7 mouse cellular contexts compared by ENCODE assay signal in genomic region chr14:60378566-60379322, GRCm38 (mm10). TPM values are rescaled to one million over a fixed set of nuclear protein-coding genes. Genes with fewer than 3 reads are reported as not detected.
DNase-seq lines count a peak whose midpoint lies in the region; ATAC-seq lines count a peak whose summit lies in the region.

No protein-coding gene starts in this region.

- 0 out of 2 replicates have a peak, but pooled peaks cover 6% of the 10 kb centered on the region for H3K36me3 ChIP-seq in embryonic facial prominence, embryonic 10.5 days (replicated peaks)

- no peaks in the 10 kb centered on the region for H3K9me3 ChIP-seq in embryonic facial prominence, embryonic 10.5 days

- peaks cover 31% of the 10 kb centered on the region for H3K4me1 ChIP-seq in embryonic facial prominence, embryonic 10.5 days

- peak; percentile 22 to 41; a peak in 3 of 4 replicates for ATAC-seq in hematopoietic stem cell, adult 5-6 weeks (replicated peaks in 1 of 2; ENCODE audit: insufficient read depth in 1 of 2, low FRiP score in 2 of 2, low TSS enrichment in 1 of 2, low read depth in 1 of 2, poor library complexity in 2 of 2, severe bottlenecking in 2 of 2)

- WGBS in embryonic facial prominence, embryonic 10.5 days: under 1% methylated on average over 77 of the region's 77 CpGs

- peak; percentile 51 for DNase-seq in Muller cell, postnatal 12 days (ENCODE audit: inconsistent ontology term)
- DNase-seq in adrenal gland, adult 8-10 months: peak; percentile 30
- peak; percentile 73 for DNase-seq in embryonic facial prominence, embryonic 10.5 days (ENCODE audit: low spot score)
- peak; percentile 38 to 58 for DNase-seq in layer of hippocampus, postnatal 25 days (ENCODE audit: extremely low spot score in 1 of 2, low spot score in 1 of 2)
- peak; percentile 26 to 41 for DNase-seq in lung, postnatal 4 days
- peak; percentile 62 for DNase-seq in right cerebral cortex, postnatal 14 days

- H3K27ac ChIP-seq in embryonic facial prominence, embryonic 10.5 days (replicated peaks): peak overlapping the region; percentile 86

- H3K4me3 ChIP-seq in embryonic facial prominence, embryonic 10.5 days: peak overlapping the region; percentile 74

- H3K27me3 ChIP-seq in embryonic facial prominence, embryonic 10.5 days (replicated peaks; ENCODE audit: low read depth, poor library complexity, severe bottlenecking): peaks cover 64% of the 10 kb centered on the region

RNA-seq across cellular contexts. Expression of gene Amer2, which starts 5.7 kb away (rescaled TPM):
- total RNA-seq in adrenal gland, adult 8-10 months (2022): 1 to 10 TPM; 4.4 to 5.9 (median 4.6) TPM
- 4.5 and 4.9 TPM in 2 replicates for polyA plus RNA-seq in embryonic facial prominence, embryonic 10.5 days (2016; fragmentation: Nextera tagmentation; extraction: Ambion mirVana)
- 0.20 and 0.50 TPM in 2 replicates for total RNA-seq in hematopoietic stem cell, adult 5-6 weeks (2017)
- total RNA-seq in layer of hippocampus, postnatal 25 days (2021): 10 to 100 TPM; 42.9 to 49.0 TPM

Comparison
In these comparisons a context has a peak if more than half of its experiments do, and no peak if none do; other contexts are left out.
1. Peak in every context shown above with its lines: DNase-seq, ATAC-seq, H3K4me3 ChIP-seq and H3K27ac ChIP-seq.
2. RNA of gene Amer2, which starts 5.7 kb away (total RNA-seq): 42.9 to 49.0 TPM in layer of hippocampus, postnatal 25 days; 4.4 to 5.9 TPM in adrenal gland, adult 8-10 months and 0.20 to 0.50 TPM in hematopoietic stem cell, adult 5-6 weeks; every median in the first group is over 4 times any median in the second.